Mouse (Mus musculus) kidney, embryonic 15.5 days (tissue): ENCODE results near the gene Suds3. TPM values are rescaled to one million over a fixed set of nuclear protein-coding genes. Genes with fewer than 3 reads are reported as not detected.
A peak's percentile ranks its signal among the peaks of the same experiment; 100 is the strongest.

Experiments used
- ATAC-seq: fragments of 200-750 bp; cut with Nextera tagmentation; replicated peaks from 2 replicates; pipeline ENCODE4 v1.8.0; 2017; ENCODE audit warnings: moderate TSS enrichment; ENCODE audit not compliant: low FRiP score
- H3K27ac ChIP-seq: fragments of 300-500 bp; sonication (generic); 2 replicates; pipeline ENCODE4 v1.5.1; 2015; ENCODE audit warnings: mild to moderate bottlenecking, inconsistent platforms
- H3K27me3 ChIP-seq: fragments of 300-500 bp; sonication (generic); 2 replicates; pipeline ENCODE4 v1.6.1; 2015; ENCODE audit warnings: inconsistent platforms
- H3K36me3 ChIP-seq: fragments of 300-500 bp; sonication (generic); 2 replicates; pipeline ENCODE4 v1.6.1; 2015; ENCODE audit warnings: inconsistent platforms
- H3K4me1 ChIP-seq: fragments of 300-500 bp; sonication (generic); 2 replicates; pipeline ENCODE4 v1.6.1; 2015; ENCODE audit warnings: inconsistent platforms
- H3K4me2 ChIP-seq: fragments of 300-500 bp; sonication (generic); 2 replicates; pipeline ENCODE4 v1.6.1; 2015; ENCODE audit warnings: moderate library complexity, mild to moderate bottlenecking, inconsistent platforms
- H3K4me3 ChIP-seq: fragments of 300-500 bp; sonication (generic); replicated peaks from 2 replicates; pipeline ENCODE4 v1.5.1; 2015; ENCODE audit warnings: mild to moderate bottlenecking, inconsistent platforms
- H3K9ac ChIP-seq: fragments of 300-500 bp; sonication (generic); 2 replicates; pipeline ENCODE4 v1.6.1; 2015; ENCODE audit warnings: mild to moderate bottlenecking, inconsistent platforms
- H3K9me3 ChIP-seq: fragments of 300-500 bp; sonication (generic); replicated peaks from 2 replicates; pipeline ENCODE4 v1.6.1; 2016; ENCODE audit warnings: inconsistent platforms
- WGBS: fragments of 180-500 bp; shearing (Covaris S2); methylation state at CpG from one replicate; pipeline ENCODE4 v1.1.7; 2015; ENCODE audit warnings: mixed read lengths; 5-methylcytosine and 5-hydroxymethylcytosine counted together
- polyA plus RNA-seq: library from polyadenylated mRNA; unstranded; fragments of >200 nt; fragmentation: Nextera tagmentation; extraction: Ambion mirVana; gene quantifications from 2 replicates; pipeline ENCODE4 v1.2.1, GENCODE M21; 2015

Gene Suds3
- polyA plus RNA-seq, 1 experiment from 2014 or later, result 78.3 TPM

GRCm38 (mm10) chr5:117109522-117109921 lies 6.4 kb downstream of the Suds3 start:
- 87% methylated on average over 8 of the region's 8 CpGs for WGBS
- ATAC-seq, result no peak
- Histone ChIP-seq H3K9ac (no peak overlapping the region), H3K4me1 (peaks cover 6% of the 10 kb centered on the region; the same call in 1 of the 2 replicates), H3K4me3 (no peak overlapping the region), H3K9me3 (no peaks in the 10 kb centered on the region), H3K36me3 (peaks cover 92% of the 10 kb centered on the region), H3K27me3 (no peaks in the 10 kb centered on the region), H3K27ac (no peak overlapping the region), H3K4me2 (no peak overlapping the region)

GRCm38 (mm10) chr5:117108731-117109130 lies 7.2 kb downstream of the Suds3 start:
- Histone ChIP-seq H3K36me3 (peaks cover 98% of the 10 kb centered on the region), H3K9ac (no peak overlapping the region), H3K4me1 (no peaks in the 10 kb centered on the region), H3K27me3 (no peaks in the 10 kb centered on the region), H3K9me3 (no peaks in the 10 kb centered on the region), H3K4me2 (no peak overlapping the region), H3K27ac (no peak overlapping the region), H3K4me3 (no peak overlapping the region)
- no peak for ATAC-seq
- WGBS, result 96% methylated on average over 13 of the region's 13 CpGs

- Histone ChIP-seq H3K9ac (no peak overlapping the region), H3K4me2 (no peak overlapping the region), H3K4me3 (no peak overlapping the region), H3K27ac (no peak overlapping the region), H3K9me3 (no peaks in the 10 kb centered on the region), H3K27me3 (no peaks in the 10 kb centered on the region), H3K36me3 (peaks cover 98% of the 10 kb centered on the region), H3K4me1 (no peaks in the 10 kb centered on the region)
- no peak for ATAC-seq
- WGBS, result 90% methylated on average over 13 of the region's 13 CpGs
Measured at GRCm38 (mm10) chr5:117108292-117108691, 7.6 kb downstream of the Suds3 start.

GRCm38 (mm10) chr5:117105761-117106160 lies 10.2 kb downstream of the Suds3 start:
- no peak overlapping the region for H3K4me3 ChIP-seq
- no peak for ATAC-seq
- no peak overlapping the region for H3K27ac ChIP-seq
- no peaks in the 10 kb centered on the region for H3K27me3 ChIP-seq
- no peaks in the 10 kb centered on the region for H3K9me3 ChIP-seq
- H3K4me1 ChIP-seq, result no peaks in the 10 kb centered on the region
- H3K4me2 ChIP-seq, result no peak overlapping the region
- 87% methylated on average over 9 of the region's 9 CpGs for WGBS
- H3K36me3 ChIP-seq, result peaks cover 98% of the 10 kb centered on the region
- no peak overlapping the region for H3K9ac ChIP-seq

- Histone ChIP-seq H3K36me3 (peaks cover 100% of the 10 kb centered on the region), H3K4me1 (no peaks in the 10 kb centered on the region), H3K9ac (no peak overlapping the region), H3K27ac (no peak overlapping the region), H3K9me3 (no peaks in the 10 kb centered on the region), H3K27me3 (no peaks in the 10 kb centered on the region), H3K4me2 (no peak overlapping the region), H3K4me3 (no peak overlapping the region)
- no peak for ATAC-seq
- 95% methylated on average over 12 of the region's 12 CpGs for WGBS
Measured at GRCm38 (mm10) chr5:117104329-117104728, 11.6 kb downstream of the Suds3 start.

GRCm38 (mm10) chr5:117103194-117103929 lies 12.6 kb downstream of the Suds3 start:
- H3K4me1 ChIP-seq, result no peaks in the 10 kb centered on the region
- no peak for ATAC-seq
- no peak overlapping the region for H3K9ac ChIP-seq
- no peak overlapping the region for H3K4me3 ChIP-seq
- peaks cover 100% of the 10 kb centered on the region for H3K36me3 ChIP-seq
- no peak overlapping the region for H3K27ac ChIP-seq
- no peak overlapping the region for H3K4me2 ChIP-seq
- H3K27me3 ChIP-seq, result no peaks in the 10 kb centered on the region
- H3K9me3 ChIP-seq, result no peaks in the 10 kb centered on the region
- WGBS, result 91% methylated on average over 20 of the region's 20 CpGs

GRCm38 (mm10) chr5:117099742-117100141 lies 16.2 kb downstream of the Suds3 start:
- H3K36me3 ChIP-seq, result peaks cover 96% of the 10 kb centered on the region
- no peak for ATAC-seq
- H3K4me1 ChIP-seq, result no peaks in the 10 kb centered on the region
- H3K9me3 ChIP-seq, result no peaks in the 10 kb centered on the region
- 88% methylated on average over 11 of the region's 11 CpGs for WGBS
- H3K27ac ChIP-seq, result no peak overlapping the region
- H3K4me2 ChIP-seq, result no peak overlapping the region
- H3K27me3 ChIP-seq, result no peaks in the 10 kb centered on the region
- H3K9ac ChIP-seq, result no peak overlapping the region
- no peak overlapping the region for H3K4me3 ChIP-seq

- 62% methylated on average over 5 of the region's 5 CpGs for WGBS
- Histone ChIP-seq H3K4me3 (no peak overlapping the region), H3K9me3 (no peaks in the 10 kb centered on the region), H3K27me3 (no peaks in the 10 kb centered on the region), H3K9ac (no peak overlapping the region), H3K27ac (no peak overlapping the region), H3K4me2 (no peak overlapping the region), H3K4me1 (no peaks in the 10 kb centered on the region), H3K36me3 (peaks cover 96% of the 10 kb centered on the region)
- ATAC-seq, result no peak
Measured at GRCm38 (mm10) chr5:117099008-117099407, 16.9 kb downstream of the Suds3 start.

- Histone ChIP-seq H3K9ac (no peak overlapping the region), H3K4me2 (no peak overlapping the region), H3K27me3 (no peaks in the 10 kb centered on the region), H3K36me3 (peaks cover 96% of the 10 kb centered on the region), H3K4me1 (no peaks in the 10 kb centered on the region), H3K4me3 (no peak overlapping the region), H3K27ac (no peak overlapping the region), H3K9me3 (no peaks in the 10 kb centered on the region)
- no peak for ATAC-seq
- 54% methylated on average over 3 of the region's 3 CpGs for WGBS
Measured at GRCm38 (mm10) chr5:117096716-117097115, 19.2 kb downstream of the Suds3 start.

- Histone ChIP-seq H3K9ac (no peak overlapping the region), H3K4me1 (no peaks in the 10 kb centered on the region)
- WGBS, result 28% methylated on average over 7 of the region's 7 CpGs
Measured at GRCm38 (mm10) chr5:117094431-117094830, 21.5 kb downstream of the Suds3 start.

GRCm38 (mm10) chr5:117089786-117090185 lies 26.1 kb downstream of the Suds3 start:
- Histone ChIP-seq H3K4me1 (peaks cover 27% of the 10 kb centered on the region), H3K36me3 (peaks cover 41% of the 10 kb centered on the region), H3K27ac (no peak overlapping the region), H3K4me2 (no peak overlapping the region), H3K27me3 (peaks cover 10% of the 10 kb centered on the region), H3K4me3 (no peak overlapping the region), H3K9me3 (no peaks in the 10 kb centered on the region), H3K9ac (no peak overlapping the region)
- ATAC-seq, result no peak
- 38% methylated on average over 6 of the region's 6 CpGs for WGBS

More at GRCm38 (mm10) chr5:117094431-117094830, 21.5 kb downstream of the Suds3 start:
- Histone ChIP-seq H3K4me2 (no peak overlapping the region), H3K27ac (no peak overlapping the region), H3K27me3 (no peaks in the 10 kb centered on the region), H3K4me3 (no peak overlapping the region), H3K36me3 (peaks cover 83% of the 10 kb centered on the region), H3K9me3 (no peaks in the 10 kb centered on the region)
- no peak for ATAC-seq

GRCm38 (mm10) chr5:117089147-117089546 lies 26.8 kb downstream of the Suds3 start:
- 41% methylated on average over 3 of the region's 3 CpGs for WGBS
- Histone ChIP-seq H3K27ac (no peak overlapping the region), H3K36me3 (peaks cover 34% of the 10 kb centered on the region), H3K9me3 (no peaks in the 10 kb centered on the region), H3K4me1 (peaks cover 30% of the 10 kb centered on the region), H3K9ac (no peak overlapping the region), H3K4me3 (no peak overlapping the region), H3K4me2 (no peak overlapping the region), H3K27me3 (peaks cover 10% of the 10 kb centered on the region)
- ATAC-seq, result no peak

- ATAC-seq, result no peak; the same call in 1 of the 2 replicates
Measured at GRCm38 (mm10) chr5:117087718-117088117, 28.2 kb downstream of the Suds3 start.

More at GRCm38 (mm10) chr5:117087718-117088117, 28.2 kb downstream of the Suds3 start:
- Histone ChIP-seq H3K4me3 (peak overlapping the region; percentile 18), H3K9me3 (no peaks in the 10 kb centered on the region), H3K27me3 (peaks cover 10% of the 10 kb centered on the region), H3K9ac (no peak overlapping the region), H3K27ac (no peak overlapping the region), H3K4me1 (peaks cover 30% of the 10 kb centered on the region), H3K36me3 (peaks cover 20% of the 10 kb centered on the region), H3K4me2 (peak overlapping the region; percentile 56)
- 7% methylated on average over 13 of the region's 13 CpGs for WGBS
